Mouse (Mus musculus) lung, embryonic 15.5 days (tissue): ENCODE results near the gene Hyal1. TPM values are rescaled to one million over a fixed set of nuclear protein-coding genes. Genes with fewer than 3 reads are reported as not detected.
"Not testable (repeated sequence)": the region's sequence is repeated elsewhere in the genome, so short reads cannot be mapped to it uniquely, and the experiment has no call there.

Experiments
- ATAC-seq: fragments of 200-750 bp; cut with Nextera tagmentation; 2 replicates; pipeline ENCODE4 v1.8.0; 2017; ENCODE audit warnings: moderate number of reproducible peaks, borderline replicate concordance; ENCODE audit not compliant: low FRiP score, low TSS enrichment; ENCODE audit errors: extremely low read depth
- H3K27ac ChIP-seq: fragments of 300-500 bp; sonication (generic); 2 replicates; pipeline ENCODE4 v1.5.1; 2015; ENCODE audit warnings: moderate library complexity, mild to moderate bottlenecking, inconsistent platforms
- H3K27me3 ChIP-seq: fragments of 300-500 bp; sonication (generic); 2 replicates; pipeline ENCODE4 v1.6.1; 2015; ENCODE audit warnings: inconsistent platforms
- H3K36me3 ChIP-seq: fragments of 300-500 bp; sonication (generic); 2 replicates; pipeline ENCODE4 v1.6.1; 2015; ENCODE audit warnings: inconsistent platforms
- H3K4me1 ChIP-seq: fragments of 300-500 bp; sonication (generic); 2 replicates; pipeline ENCODE4 v1.6.1; 2015; ENCODE audit warnings: inconsistent platforms
- H3K4me2 ChIP-seq: fragments of 300-500 bp; sonication (generic); 2 replicates; pipeline ENCODE4 v1.6.1; 2015; ENCODE audit warnings: inconsistent platforms, mild to moderate bottlenecking, moderate library complexity
- H3K4me3 ChIP-seq: fragments of 300-500 bp; sonication (generic); 2 replicates; pipeline ENCODE4 v1.5.1; 2015; ENCODE audit warnings: mild to moderate bottlenecking, inconsistent platforms
- H3K9ac ChIP-seq: fragments of 300-500 bp; sonication (generic); 2 replicates; pipeline ENCODE4 v1.6.1; 2015; ENCODE audit warnings: inconsistent platforms
- H3K9me3 ChIP-seq: fragments of 300-500 bp; sonication (generic); 2 replicates; pipeline ENCODE4 v1.6.1; 2016; ENCODE audit warnings: inconsistent platforms
- WGBS: fragments of 180-500 bp; shearing (Covaris S2); methylation state at CpG from one replicate; pipeline ENCODE4 v1.1.7; 2015; 5-methylcytosine and 5-hydroxymethylcytosine counted together
- polyA plus RNA-seq: library from polyadenylated mRNA; unstranded; fragments of >200 nt; fragmentation: Nextera tagmentation; extraction: Ambion mirVana; gene quantifications from 2 replicates; pipeline ENCODE4 v1.2.1, GENCODE M21; 2015

Gene Hyal1
- polyA plus RNA-seq, 1 experiment from 2014 or later, result 9.6 TPM

GRCm38 (mm10) chr9:107551890-107552355, 24.8 kb upstream of the Hyal1 start:
- Histone ChIP-seq H3K9ac (peak overlapping the region; percentile 74), H3K4me3 (peak overlapping the region; percentile 53), H3K27me3 (no peaks in the 10 kb centered on the region), H3K9me3 (no peaks in the 10 kb centered on the region), H3K36me3 (0 out of 2 replicates have a peak, but pooled peaks cover 2% of the 10 kb centered on the region), H3K4me1 (peaks cover 64% of the 10 kb centered on the region), H3K4me2 (peak overlapping the region; percentile 96), H3K27ac (peak overlapping the region; percentile 65)
- WGBS, result 4% methylated on average over 8 of the region's 8 CpGs
- no peak for ATAC-seq

GRCm38 (mm10) chr9:107552690-107553393, 23.9 kb upstream of the Hyal1 start:
- no peaks in the 10 kb centered on the region for H3K9me3 ChIP-seq
- H3K27ac ChIP-seq, result no peak overlapping the region
- H3K27me3 ChIP-seq, result no peaks in the 10 kb centered on the region
- peaks cover 58% of the 10 kb centered on the region for H3K4me1 ChIP-seq
- no peak for ATAC-seq
- peak overlapping the region; percentile 78 for H3K4me3 ChIP-seq
- peak overlapping the region; percentile 96 for H3K4me2 ChIP-seq
- 67% methylated on average over 5 of the region's 5 CpGs for WGBS
- H3K36me3 ChIP-seq, result peaks cover 11% of the 10 kb centered on the region
- H3K9ac ChIP-seq, result peak overlapping the region; percentile 74; the same call in 1 of the 2 replicates

GRCm38 (mm10) chr9:107553541-107554318, 23.0 kb upstream of the Hyal1 start:
- peaks cover 20% of the 10 kb centered on the region for H3K36me3 ChIP-seq
- H3K27ac ChIP-seq, result peak overlapping the region; percentile 98
- H3K4me1 ChIP-seq, result peaks cover 58% of the 10 kb centered on the region
- H3K9me3 ChIP-seq, result no peaks in the 10 kb centered on the region
- peak overlapping the region; percentile 60 for H3K9ac ChIP-seq
- WGBS, result 4% methylated on average over 37 of the region's 37 CpGs
- H3K4me3 ChIP-seq, result peak overlapping the region; percentile 78
- H3K4me2 ChIP-seq, result peak overlapping the region; percentile 96
- peak; percentile 50; the same call in 1 of the 2 replicates for ATAC-seq
- no peaks in the 10 kb centered on the region for H3K27me3 ChIP-seq

DNA sequence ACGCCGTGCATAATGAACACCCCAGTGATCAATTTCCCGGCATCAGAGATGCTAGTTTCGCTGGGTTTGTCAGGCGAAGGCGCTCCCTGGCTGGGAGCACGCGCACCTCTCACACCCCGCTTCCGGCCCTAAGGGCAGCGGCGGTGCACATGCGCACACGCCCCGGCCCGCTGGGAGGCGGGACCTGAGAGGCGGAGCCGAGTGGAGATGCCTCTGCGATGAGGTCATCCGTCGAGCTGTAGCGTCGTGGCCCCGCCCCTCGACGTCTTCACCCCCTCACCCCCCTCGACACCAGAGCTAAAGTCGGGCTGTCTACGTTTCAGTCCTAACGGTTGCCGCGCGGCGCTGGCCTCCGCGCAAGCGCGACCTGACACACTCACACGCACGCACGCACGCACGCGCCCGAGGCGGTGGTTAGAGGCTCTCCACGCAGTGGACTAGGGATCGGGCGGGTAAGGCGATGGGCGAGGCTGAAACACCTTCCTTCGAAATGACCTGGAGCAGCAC, 22.4 kb upstream of the Hyal1 start:
- H3K9ac ChIP-seq, result peak overlapping the region; percentile 85
- peak overlapping the region; percentile 78 for H3K4me3 ChIP-seq
- H3K9me3 ChIP-seq, result no peaks in the 10 kb centered on the region
- ATAC-seq, result peak; percentile 89
- H3K36me3 ChIP-seq, result peaks cover 26% of the 10 kb centered on the region
- H3K27me3 ChIP-seq, result no peaks in the 10 kb centered on the region
- peaks cover 58% of the 10 kb centered on the region for H3K4me1 ChIP-seq
- H3K27ac ChIP-seq, result peak overlapping the region; percentile 98
- peak overlapping the region; percentile 96 for H3K4me2 ChIP-seq
- under 1% methylated on average over 53 of the region's 53 CpGs for WGBS

- peak overlapping the region; percentile 98 for H3K27ac ChIP-seq
- peaks cover 56% of the 10 kb centered on the region for H3K4me1 ChIP-seq
- H3K4me2 ChIP-seq, result peak overlapping the region; percentile 96
- no peaks in the 10 kb centered on the region for H3K27me3 ChIP-seq
- H3K9ac ChIP-seq, result peak overlapping the region; percentile 85
- under 1% methylated on average over 23 of the region's 23 CpGs for WGBS
- peak overlapping the region; percentile 78 for H3K4me3 ChIP-seq
- peaks cover 33% of the 10 kb centered on the region for H3K36me3 ChIP-seq
- H3K9me3 ChIP-seq, result no peaks in the 10 kb centered on the region
- peak; percentile 33 for ATAC-seq
Observed at GRCm38 (mm10) chr9:107555031-107555457, 21.7 kb upstream of the Hyal1 start.

DNA sequence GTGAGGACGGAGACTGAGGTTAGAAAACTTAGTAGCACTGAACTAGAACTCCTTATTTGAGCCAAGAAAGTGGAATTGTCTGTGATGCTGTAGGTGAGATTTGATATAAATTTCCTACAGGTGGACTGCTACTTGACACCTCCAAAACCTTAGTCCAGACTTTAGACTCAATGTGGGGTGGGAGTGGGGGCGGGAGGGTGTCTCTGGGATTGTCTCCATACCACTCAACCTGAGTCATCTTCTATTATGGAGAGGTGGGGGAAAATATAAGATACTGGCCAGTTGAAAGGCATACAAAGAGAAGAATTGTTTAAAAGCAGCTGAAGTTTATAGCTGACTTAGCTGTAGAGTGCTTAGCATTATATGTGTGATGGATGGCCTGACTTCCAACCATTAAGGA, 21.0 kb upstream of the Hyal1 start:
- peak overlapping the region; percentile 85 for H3K9ac ChIP-seq
- no peaks in the 10 kb centered on the region for H3K27me3 ChIP-seq
- WGBS, result 23% methylated on average over 2 of the region's 2 CpGs
- H3K4me2 ChIP-seq, result peak overlapping the region; percentile 96
- H3K4me3 ChIP-seq, result peak overlapping the region; percentile 78
- H3K36me3 ChIP-seq, result peaks cover 40% of the 10 kb centered on the region
- H3K9me3 ChIP-seq, result no peaks in the 10 kb centered on the region
- peak overlapping the region; percentile 98 for H3K27ac ChIP-seq
- H3K4me1 ChIP-seq, result peaks cover 49% of the 10 kb centered on the region
- no peak for ATAC-seq

DNA sequence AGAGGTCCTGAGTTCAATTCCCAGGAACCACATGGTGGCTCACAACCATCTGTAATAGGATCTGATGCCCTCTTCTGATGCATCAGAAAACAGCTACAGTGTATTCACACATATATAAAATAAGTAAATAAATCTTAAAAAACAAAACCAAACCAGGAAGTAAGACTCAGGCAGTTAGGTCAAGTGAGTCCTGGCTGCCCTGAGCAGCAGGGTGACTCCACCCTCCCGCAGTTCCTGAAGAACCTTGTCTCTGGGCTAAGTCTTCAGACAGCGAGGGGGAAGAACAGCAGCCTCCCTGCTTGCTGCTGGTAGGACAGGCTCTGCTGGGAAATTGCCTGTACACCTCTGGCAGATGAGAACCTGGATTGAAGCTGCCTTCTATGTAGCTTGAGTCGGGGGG, 20.4 kb upstream of the Hyal1 start:
- Histone ChIP-seq H3K27ac (0 out of 2 replicates have a peak overlapping the region, but pooled peaks have one; percentile 98), H3K9ac (peak overlapping the region; percentile 85; the same call in 1 of the 2 replicates), H3K4me2 (peak overlapping the region; percentile 96), H3K27me3 (no peaks in the 10 kb centered on the region), H3K9me3 (no peaks in the 10 kb centered on the region), H3K4me3 (peak overlapping the region; percentile 78), H3K4me1 (peaks cover 43% of the 10 kb centered on the region), H3K36me3 (peaks cover 46% of the 10 kb centered on the region)
- WGBS, result 67% methylated on average over 3 of the region's 3 CpGs
- ATAC-seq, result no peak

- H3K27me3 ChIP-seq, result no peaks in the 10 kb centered on the region
- 2% methylated on average over 46 of the region's 46 CpGs for WGBS
- ATAC-seq, result peak; percentile 93
Observed at GRCm38 (mm10) chr9:107563029-107563581, 13.6 kb upstream of the Hyal1 start, which contains the start of gene Tusc2. Gene Tusc2, plus strand, starts transcription at chr9:107563255.

GRCm38 (mm10) chr9:107565556-107565955, 11.2 kb upstream of the Hyal1 start:
- H3K9me3 ChIP-seq, H3K9ac ChIP-seq, H3K27me3 ChIP-seq, ATAC-seq: not testable (repeated sequence)
- peaks cover 24% of the 10 kb centered on the region for H3K36me3 ChIP-seq
- H3K4me3 ChIP-seq, result peak overlapping the region; percentile 17
- H3K4me1 ChIP-seq, result peaks cover 49% of the 10 kb centered on the region
- H3K4me2 ChIP-seq, result peak overlapping the region; percentile 82
- WGBS, result 43% methylated on average over 5 of the region's 5 CpGs
- H3K27ac ChIP-seq, result 0 out of 2 replicates have a peak overlapping the region, but pooled peaks have one; percentile 8

More at GRCm38 (mm10) chr9:107563029-107563581, 13.6 kb upstream of the Hyal1 start, which contains the start of gene Tusc2:
- H3K4me2 ChIP-seq, result peak within 1 kb of the TSS; percentile 82
- H3K36me3 ChIP-seq, result peaks cover 48% of the 10 kb centered on the region
- H3K9me3 ChIP-seq, result no peaks in the 10 kb centered on the region
- H3K27ac ChIP-seq, result peak within 1 kb of the TSS; percentile 56
- H3K4me3 ChIP-seq, result peak within 1 kb of the TSS; percentile 90
- H3K9ac ChIP-seq, result peak within 1 kb of the TSS; percentile 77
- H3K4me1 ChIP-seq, result peaks cover 38% of the 10 kb centered on the region

DNA sequence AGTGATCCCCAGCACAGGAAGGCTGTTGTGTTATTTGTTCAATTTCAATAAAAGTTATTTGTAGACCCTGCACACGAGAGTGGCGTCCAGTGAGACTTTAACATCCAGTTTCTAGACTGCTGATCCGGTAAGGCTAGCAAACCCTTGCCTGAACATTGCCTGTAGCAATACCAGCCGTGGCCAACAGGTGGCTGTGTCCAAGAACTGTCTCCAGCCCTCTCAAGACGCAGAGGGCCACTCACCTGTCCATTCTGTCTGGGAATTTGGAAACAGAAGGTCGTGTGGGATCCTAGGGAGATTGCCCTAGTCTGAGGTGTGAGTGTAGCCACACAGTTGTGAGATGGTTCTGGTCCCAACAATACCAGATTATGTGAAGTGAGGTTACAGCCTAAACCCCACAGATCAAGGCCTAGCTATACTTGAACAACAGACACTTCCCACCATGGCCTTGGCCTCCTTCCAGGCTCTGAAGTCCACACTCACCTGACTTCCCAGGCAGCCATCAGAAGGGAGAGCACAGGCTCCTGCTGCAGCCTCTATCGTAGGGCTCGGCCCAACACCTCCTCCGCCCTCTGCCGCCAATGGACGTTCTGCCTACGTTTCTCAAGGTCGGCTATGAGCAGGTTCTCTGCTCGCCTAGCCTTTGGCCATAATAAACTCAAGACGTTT, 10.6 kb upstream of the Hyal1 start:
- no peak overlapping the region for H3K9ac ChIP-seq
- H3K9me3 ChIP-seq, result no peaks in the 10 kb centered on the region
- peak overlapping the region; percentile 90 for H3K27ac ChIP-seq
- peaks cover 55% of the 10 kb centered on the region for H3K4me1 ChIP-seq
- peak overlapping the region; percentile 17; the same call in 1 of the 2 replicates for H3K4me3 ChIP-seq
- H3K4me2 ChIP-seq, result peak overlapping the region; percentile 82
- no peak for ATAC-seq
- peaks cover 23% of the 10 kb centered on the region for H3K36me3 ChIP-seq
- H3K27me3 ChIP-seq, result no peaks in the 10 kb centered on the region
- WGBS, result 52% methylated on average over 15 of the region's 15 CpGs

- Histone ChIP-seq H3K4me1 (peaks cover 60% of the 10 kb centered on the region), H3K36me3 (peaks cover 23% of the 10 kb centered on the region), H3K9ac (no peak overlapping the region), H3K9me3 (no peaks in the 10 kb centered on the region), H3K27me3 (no peaks in the 10 kb centered on the region), H3K4me2 (peak overlapping the region; percentile 82; the same call in 1 of the 2 replicates), H3K27ac (peak overlapping the region; percentile 90), H3K4me3 (peak overlapping the region; percentile 17; the same call in 1 of the 2 replicates)
- 72% methylated on average over 3 of the region's 3 CpGs for WGBS
- ATAC-seq, result peak; percentile 19
Observed at GRCm38 (mm10) chr9:107566855-107567254, 9.9 kb upstream of the Hyal1 start.
